Mouse (Mus musculus) spleen, adult 12 weeks (tissue): ENCODE data around the gene Tiam1.

Experiments
- DNase-seq: peaks from one replicate; pipeline ENCODE4 v3.0.0; 2022; ENCODE audit warnings: low spot score

Gene Tiam1

GRCm38 (mm10) chr16:89954114-89954513 is 189.5 kb downstream of the Tiam1 start:
- DNase-seq: no peak

DNA sequence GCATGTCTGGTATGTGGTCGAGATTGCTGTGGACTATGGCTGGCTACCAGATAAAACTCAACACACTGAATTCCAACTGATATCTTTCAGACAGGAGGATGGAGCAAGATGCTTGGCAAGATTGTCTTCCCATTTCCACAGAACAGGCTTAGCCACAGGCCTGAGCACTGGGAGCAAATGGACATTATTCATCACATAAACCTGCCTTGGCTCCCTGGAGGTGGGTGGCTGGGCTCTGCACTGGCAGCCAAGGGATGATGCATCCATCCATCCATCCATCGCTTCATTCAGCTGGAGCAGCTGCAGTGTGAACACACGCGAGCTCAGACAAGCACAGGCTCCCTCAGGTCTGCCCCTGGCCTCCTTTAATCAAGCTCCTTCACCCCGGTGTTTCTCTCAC is 190.7 kb downstream of the Tiam1 start:
- no peak for DNase-seq

DNA sequence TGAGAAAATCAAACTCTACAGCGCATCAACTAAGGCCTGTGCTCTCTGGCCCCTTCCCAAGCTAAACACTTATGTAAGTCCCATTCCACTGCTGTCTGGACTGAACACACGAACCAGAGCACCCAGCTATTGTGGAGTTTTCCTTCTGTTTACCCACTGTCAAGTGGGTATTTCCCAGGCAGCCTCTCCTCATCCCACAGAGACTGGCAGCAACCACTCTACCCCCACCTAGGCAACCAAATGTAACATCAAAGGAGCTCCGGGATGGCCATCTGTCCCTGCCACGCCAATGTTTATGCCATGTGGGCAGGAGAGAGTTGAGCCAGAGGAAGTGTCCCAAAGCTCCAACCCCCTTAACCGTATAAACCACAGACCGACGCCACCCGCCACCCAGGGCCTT is 192.8 kb downstream of the Tiam1 start:
- no peak for DNase-seq

DNA sequence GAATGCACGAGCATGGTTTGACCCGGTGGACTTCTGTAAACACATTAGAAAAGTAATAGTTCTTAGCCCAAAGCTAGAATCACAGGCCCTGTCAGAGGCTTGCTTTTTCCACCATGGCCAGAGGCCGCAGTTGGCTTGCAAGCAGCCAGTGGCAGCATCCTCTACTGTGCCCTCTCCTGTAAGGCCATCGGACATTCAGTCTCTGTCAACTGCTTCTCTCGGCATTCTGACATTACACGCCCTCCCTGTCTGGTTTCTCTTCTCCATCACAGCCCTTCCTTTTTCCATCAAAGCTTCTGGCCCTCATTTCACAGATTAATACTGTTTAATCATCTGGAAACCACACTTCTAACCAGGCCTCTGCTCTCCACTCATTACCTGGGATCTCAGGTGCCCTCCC is 193.3 kb downstream of the Tiam1 start:
- no peak for DNase-seq

- no peak for DNase-seq
These were observed 195.5 kb downstream of the Tiam1 start for GRCm38 (mm10) chr16:89948040-89948439.

DNA sequence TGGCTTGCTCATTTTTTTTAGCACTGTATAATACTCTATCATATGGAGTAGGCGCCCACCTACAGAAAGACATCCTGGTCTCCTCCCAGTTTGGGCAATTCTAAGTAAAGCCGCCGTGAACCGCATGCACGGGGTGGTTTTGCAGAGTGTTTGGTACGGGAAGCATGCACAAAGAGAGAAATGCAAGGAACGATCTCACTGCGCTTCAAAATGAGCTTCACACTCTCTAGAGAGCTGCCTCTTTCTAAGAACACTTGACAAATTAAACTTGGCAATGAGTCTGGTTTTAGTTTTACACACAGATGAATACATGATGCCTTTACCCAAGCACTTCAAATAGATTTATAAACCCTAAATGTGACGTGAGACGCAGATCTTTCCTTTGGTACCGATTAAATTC is 196.8 kb downstream of the Tiam1 start:
- DNase-seq: no peak

GRCm38 (mm10) chr16:89944604-89945283 is 198.8 kb downstream of the Tiam1 start:
- DNase-seq: no peak

- DNase-seq: no peak
These were observed 199.5 kb downstream of the Tiam1 start for GRCm38 (mm10) chr16:89944050-89944449.

- no peak for DNase-seq
These were observed 200.2 kb downstream of the Tiam1 start for GRCm38 (mm10) chr16:89943267-89943971.

DNA sequence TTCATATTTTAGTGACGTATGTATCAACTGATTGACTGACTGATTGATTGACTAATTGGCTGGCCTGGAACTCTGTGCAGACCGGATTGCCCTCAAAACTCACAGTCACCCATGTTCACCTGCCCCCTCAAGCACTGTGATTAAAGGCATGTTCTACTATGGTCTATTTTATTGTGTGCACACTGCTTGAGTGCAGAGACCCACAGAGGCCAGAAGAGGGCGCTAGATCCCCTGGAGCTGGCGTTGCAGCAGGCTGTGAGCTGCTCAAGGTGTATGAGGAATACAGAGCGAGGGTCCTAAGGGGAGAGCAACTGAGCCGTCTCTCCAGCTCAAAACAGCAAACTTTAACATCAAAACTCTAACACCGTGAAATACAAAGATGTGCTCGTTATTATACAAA is 202.9 kb downstream of the Tiam1 start:
- DNase-seq: no peak

- DNase-seq: peak; percentile 14
These were observed 205.3 kb downstream of the Tiam1 start for GRCm38 (mm10) chr16:89938277-89938676.

GRCm38 (mm10) chr16:89936571-89936970 is 207.0 kb downstream of the Tiam1 start:
- no peak for DNase-seq

- no peak for DNase-seq
These were observed 208.2 kb downstream of the Tiam1 start for GRCm38 (mm10) chr16:89935398-89935797.

DNA sequence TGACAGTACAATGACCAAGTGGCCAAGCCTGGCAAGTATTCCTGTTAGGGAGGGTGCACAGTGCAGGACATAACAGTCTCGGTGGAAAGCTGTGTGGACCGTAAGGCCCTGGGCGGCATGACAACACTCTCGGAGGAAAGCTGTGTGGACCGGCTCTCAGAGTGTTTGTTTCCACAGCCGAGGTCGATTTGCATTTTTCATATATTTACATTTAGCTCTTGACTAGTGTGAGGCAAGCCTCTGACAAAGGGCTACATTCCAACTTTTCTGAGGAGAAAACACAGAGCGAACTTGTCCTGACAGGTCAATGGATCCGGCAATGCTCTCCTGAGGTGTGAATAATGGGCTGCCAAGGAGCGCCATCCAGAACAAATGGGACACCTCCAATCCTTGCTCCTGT is 209.0 kb downstream of the Tiam1 start:
- DNase-seq: no peak

- DNase-seq: no peak
These were observed 209.6 kb downstream of the Tiam1 start for GRCm38 (mm10) chr16:89933976-89934375.

DNA sequence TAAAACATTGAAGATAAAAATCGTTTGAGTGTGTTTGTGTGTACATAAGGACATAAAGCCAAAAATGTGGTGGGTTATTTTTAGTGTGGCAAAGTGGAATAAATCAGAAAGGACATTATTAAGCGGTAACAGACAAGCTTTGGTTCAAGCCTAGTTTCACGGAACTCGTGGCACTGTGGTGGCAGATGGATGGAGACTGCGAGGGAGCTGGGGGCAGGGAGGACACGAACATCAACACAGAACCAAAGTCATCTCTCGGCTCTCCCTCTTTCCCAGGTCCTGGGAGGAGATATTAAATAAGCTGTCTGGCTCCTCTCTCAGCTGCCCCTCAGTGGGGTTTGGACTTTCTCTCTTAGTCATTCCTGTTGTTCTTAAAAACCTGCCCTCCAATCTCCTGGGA is 215.0 kb downstream of the Tiam1 start:
- DNase-seq: no peak

- no peak for DNase-seq
These were observed 219.2 kb downstream of the Tiam1 start for GRCm38 (mm10) chr16:89924249-89924890.

- DNase-seq: no peak
These were observed 220.3 kb downstream of the Tiam1 start for GRCm38 (mm10) chr16:89923311-89923710.

- no peak for DNase-seq
These were observed 221.1 kb downstream of the Tiam1 start for GRCm38 (mm10) chr16:89922458-89922857.

DNA sequence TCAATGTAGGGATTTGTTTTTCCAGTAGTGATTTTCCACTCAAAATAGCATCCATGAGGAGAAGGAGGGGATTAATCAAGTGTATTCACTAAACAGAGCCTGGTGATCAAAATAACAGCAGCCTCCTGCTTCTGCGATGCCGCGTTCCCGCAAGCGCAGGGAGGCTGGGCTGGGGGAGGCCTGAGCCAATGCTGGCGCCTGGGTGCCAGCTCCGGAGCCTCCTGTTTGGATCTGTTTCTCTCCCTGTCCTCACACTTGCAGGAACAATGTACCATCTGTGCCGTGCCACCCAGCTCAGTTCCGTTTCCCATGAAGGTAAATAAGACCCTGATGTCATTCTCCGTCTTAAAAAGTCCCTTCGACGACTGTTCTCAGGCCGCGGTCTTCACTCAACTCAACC is 222.2 kb downstream of the Tiam1 start:
- DNase-seq: no peak

DNA sequence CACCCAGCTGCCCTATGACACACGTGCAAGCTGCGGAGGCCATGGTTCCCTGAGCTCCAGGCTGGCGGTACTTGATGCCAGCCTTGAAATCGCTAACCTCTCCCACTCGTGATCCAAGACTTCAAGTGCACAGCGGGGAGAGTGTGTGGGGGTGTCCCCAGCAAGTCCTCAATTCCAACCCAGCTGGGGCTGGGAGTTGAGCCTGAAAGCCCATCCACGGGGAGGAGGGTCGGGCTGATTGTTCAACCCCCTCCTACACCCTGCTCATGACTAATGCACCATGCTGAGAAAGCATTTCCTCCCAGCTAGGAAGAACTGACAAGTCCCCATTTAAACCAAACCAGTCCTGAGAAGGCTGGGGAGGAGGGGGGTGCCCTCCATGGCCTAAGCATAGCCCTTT is 223.2 kb downstream of the Tiam1 start:
- DNase-seq: no peak

GRCm38 (mm10) chr16:89917404-89917803 is 226.2 kb downstream of the Tiam1 start:
- DNase-seq: no peak

- DNase-seq: no peak
These were observed 228.6 kb downstream of the Tiam1 start for GRCm38 (mm10) chr16:89914946-89915345.
